Mouse (Mus musculus) liver, embryonic 15.5 days (tissue): ENCODE results near the gene Lcn4. TPM values are rescaled to one million over a fixed set of nuclear protein-coding genes. Genes with fewer than 3 reads are reported as not detected.
A peak's percentile ranks its signal among the peaks of the same experiment; 100 is the strongest.

Experiments
- ATAC-seq: fragments of 200-750 bp; cut with Nextera tagmentation; 2 replicates; pipeline ENCODE4 v1.8.0; 2017; ENCODE audit warnings: moderate number of reproducible peaks, mild to moderate bottlenecking, moderate library complexity; ENCODE audit not compliant: insufficient read depth
- H3K27ac ChIP-seq: fragments of 300-500 bp; sonication (generic); replicated peaks from 2 replicates; pipeline ENCODE4 v1.5.1; 2015; ENCODE audit warnings: mild to moderate bottlenecking, inconsistent platforms
- H3K27me3 ChIP-seq: fragments of 300-500 bp; sonication (generic); 2 replicates; pipeline ENCODE4 v1.6.1; 2015; ENCODE audit warnings: mild to moderate bottlenecking, inconsistent platforms
- H3K36me3 ChIP-seq: fragments of 300-500 bp; sonication (generic); replicated peaks from 2 replicates; pipeline ENCODE4 v1.6.1; 2015; ENCODE audit warnings: moderate library complexity, mild to moderate bottlenecking, inconsistent platforms
- H3K4me1 ChIP-seq: fragments of 300-500 bp; sonication (generic); replicated peaks from 2 replicates; pipeline ENCODE4 v1.6.1; 2015; ENCODE audit warnings: inconsistent platforms
- H3K4me2 ChIP-seq: fragments of 300-500 bp; sonication (generic); 2 replicates; pipeline ENCODE4 v1.6.1; 2015; ENCODE audit warnings: moderate library complexity, mild to moderate bottlenecking, inconsistent platforms
- H3K4me3 ChIP-seq: fragments of 300-500 bp; sonication (generic); replicated peaks from 2 replicates; pipeline ENCODE4 v1.5.1; 2015; ENCODE audit warnings: mild to moderate bottlenecking, inconsistent platforms
- H3K9ac ChIP-seq: fragments of 300-500 bp; sonication (generic); 2 replicates; pipeline ENCODE4 v1.6.1; 2015; ENCODE audit warnings: moderate library complexity, mild to moderate bottlenecking, inconsistent platforms
- H3K9me3 ChIP-seq: fragments of 300-500 bp; sonication (generic); replicated peaks from 2 replicates; pipeline ENCODE4 v1.6.1; 2016; ENCODE audit warnings: inconsistent platforms
- WGBS: fragments of 180-500 bp; shearing (Covaris S2); methylation state at CpG from one replicate; pipeline ENCODE4 v1.1.7; 2015; ENCODE audit warnings: mixed read lengths; ENCODE audit not compliant: insufficient replicate concordance; 5-methylcytosine and 5-hydroxymethylcytosine counted together
- polyA plus RNA-seq: library from polyadenylated mRNA; unstranded; fragments of >200 nt; fragmentation: Nextera tagmentation; extraction: Ambion mirVana; gene quantifications from 2 replicates; pipeline ENCODE4 v1.2.1, GENCODE M21; 2015

Gene Lcn4
- polyA plus RNA-seq, 1 experiment from 2014 or later: not detected

DNA sequence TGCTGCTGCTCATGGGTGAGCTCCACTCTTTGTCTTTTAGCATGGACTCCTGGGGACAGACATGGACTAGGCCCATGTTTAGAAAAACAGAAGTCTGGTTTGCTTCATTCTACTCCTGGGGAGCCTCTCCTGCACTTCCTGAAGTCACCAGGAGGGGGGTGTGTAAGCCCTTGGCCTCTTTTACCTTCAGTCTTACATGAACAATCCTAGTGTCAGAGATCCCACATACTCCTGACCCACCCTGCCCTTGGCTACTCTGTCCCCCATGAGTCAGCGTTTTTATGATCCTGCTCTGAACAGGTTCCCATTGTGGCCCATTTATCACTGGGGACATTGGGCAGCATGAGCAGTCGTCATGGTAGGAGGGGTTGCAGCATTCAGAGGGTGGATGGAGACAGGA, 27.1 kb downstream of the Lcn4 start:
- ATAC-seq: no peak
- 40% methylated on average over 2 of the region's 2 CpGs for WGBS
- Histone ChIP-seq H3K36me3 (no peaks in the 10 kb centered on the region), H3K4me1 (peaks cover 17% of the 10 kb centered on the region), H3K27me3 (no peaks in the 10 kb centered on the region), H3K4me2 (no peak overlapping the region), H3K4me3 (no peak overlapping the region), H3K9me3 (no peaks in the 10 kb centered on the region), H3K9ac (no peak overlapping the region), H3K27ac (no peak overlapping the region)

DNA sequence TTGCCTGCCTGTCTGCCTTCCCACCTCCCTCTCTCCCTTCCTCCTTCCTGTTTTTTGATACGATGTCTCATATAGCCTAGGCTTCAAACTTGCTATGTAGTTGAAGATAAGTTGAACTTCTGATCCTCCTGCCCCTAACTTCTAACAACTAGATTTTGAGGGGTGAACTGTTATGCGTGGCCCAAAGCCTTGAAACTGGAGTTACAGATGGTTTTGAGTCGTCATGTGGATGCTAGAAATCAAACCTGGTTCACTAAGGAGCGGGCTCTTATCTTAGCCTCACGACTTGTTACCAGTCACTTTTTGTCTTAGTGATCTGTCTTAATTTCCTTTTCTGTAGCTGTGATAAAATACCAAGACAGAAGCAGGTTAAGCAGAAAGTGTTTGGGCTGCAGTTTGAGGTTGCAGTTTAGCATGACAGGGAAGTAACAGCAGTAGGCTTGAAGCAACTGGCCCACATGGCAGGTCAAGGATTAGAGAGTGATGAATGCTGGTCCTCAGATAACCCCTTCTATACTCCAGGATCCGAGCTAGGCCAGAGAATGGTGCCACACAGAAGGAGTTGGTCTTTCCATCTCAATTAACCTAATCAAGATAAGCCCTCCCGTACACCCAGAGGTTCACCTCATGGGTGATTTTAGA, 30.0 kb downstream of the Lcn4 start:
- ATAC-seq: no peak
- H3K4me1 ChIP-seq: peaks cover 35% of the 10 kb centered on the region
- H3K27me3 ChIP-seq: no peaks in the 10 kb centered on the region
- no peak overlapping the region for H3K4me2 ChIP-seq
- H3K9ac ChIP-seq: no peak overlapping the region
- H3K36me3 ChIP-seq: peaks cover 27% of the 10 kb centered on the region
- no peak overlapping the region for H3K4me3 ChIP-seq
- H3K27ac ChIP-seq: no peak overlapping the region
- WGBS: 26% methylated on average over 7 of the region's 7 CpGs
- no peaks in the 10 kb centered on the region for H3K9me3 ChIP-seq

DNA sequence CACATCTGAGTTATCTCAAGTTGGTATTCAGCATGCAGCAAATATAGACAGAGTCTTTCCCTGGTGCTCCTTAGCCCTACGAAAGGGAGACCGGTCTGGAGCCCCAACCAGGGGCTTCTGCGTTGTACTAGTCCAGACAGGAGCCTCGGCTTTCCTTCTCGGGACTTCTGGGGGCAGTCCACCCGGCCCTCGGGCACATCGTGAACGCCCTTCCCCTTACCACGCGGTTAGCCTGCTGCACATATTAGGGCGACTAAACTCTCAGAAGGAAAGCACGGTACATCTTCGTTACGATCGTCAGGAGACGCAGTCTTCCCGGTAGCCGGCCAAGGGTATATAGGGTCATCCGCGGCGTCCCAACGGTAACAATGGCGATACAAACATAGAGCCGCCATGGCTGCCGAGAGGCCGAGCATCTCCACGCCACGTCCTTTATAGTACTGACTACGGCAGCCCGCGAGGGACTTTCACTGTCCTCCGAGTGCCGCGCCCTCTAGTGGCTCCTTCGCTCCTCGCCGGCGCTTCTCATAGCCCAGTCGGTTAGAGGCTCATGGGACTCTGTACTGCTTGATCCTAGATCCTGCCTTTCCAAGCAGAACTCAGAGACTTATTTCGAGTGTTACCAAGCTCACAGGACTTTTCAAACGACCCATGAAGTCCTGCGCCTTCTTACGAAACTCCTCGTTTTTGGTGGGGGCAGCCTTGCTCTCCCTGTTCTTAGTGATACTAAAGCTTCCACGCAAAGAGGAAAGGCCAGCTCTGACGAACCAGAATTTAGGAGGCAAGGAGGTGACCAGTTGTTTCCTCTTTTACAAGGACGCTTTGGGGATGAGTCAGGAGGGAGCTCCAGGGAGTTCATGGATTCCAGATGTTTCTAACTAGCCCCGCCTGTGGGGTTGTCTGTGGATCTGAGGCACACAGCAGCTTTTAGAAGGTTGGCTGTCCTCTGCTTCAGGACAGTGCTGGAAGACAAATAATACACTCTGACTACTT, 30.9 kb downstream of the Lcn4 start:
- WGBS: 3% methylated on average over 49 of the region's 49 CpGs
- ATAC-seq: peak; percentile 70
- Histone ChIP-seq H3K27me3 (no peaks in the 10 kb centered on the region), H3K36me3 (peaks cover 37% of the 10 kb centered on the region), H3K9ac (peak overlapping the region; percentile 75), H3K4me1 (peaks cover 35% of the 10 kb centered on the region), H3K9me3 (no peaks in the 10 kb centered on the region), H3K27ac (peak overlapping the region; percentile 56; the same call in 1 of the 2 replicates), H3K4me2 (peak overlapping the region; percentile 83), H3K4me3 (peak overlapping the region; percentile 76)

DNA sequence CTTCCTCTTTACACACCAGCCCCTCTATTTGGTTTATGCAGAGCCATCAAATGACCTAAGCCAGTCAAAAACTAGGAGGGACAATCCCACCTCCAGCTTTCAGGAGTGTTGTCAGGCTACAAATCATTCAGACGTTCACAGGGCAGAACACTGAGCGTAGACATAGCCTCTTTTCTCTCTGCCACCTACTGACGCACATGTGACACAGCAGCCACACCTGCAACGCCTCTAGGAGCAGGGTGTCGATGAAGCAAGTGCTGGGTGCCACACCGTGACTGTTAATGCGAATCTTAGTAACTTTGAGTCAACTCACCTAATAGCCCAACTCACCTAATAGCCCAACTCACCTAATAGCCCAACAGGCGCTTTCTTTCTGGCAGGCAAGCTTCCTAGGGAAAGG, 32.0 kb downstream of the Lcn4 start:
- Histone ChIP-seq H3K4me3 (peak overlapping the region; percentile 76), H3K4me2 (peak overlapping the region; percentile 83), H3K9me3 (no peaks in the 10 kb centered on the region), H3K9ac (peak overlapping the region; percentile 75), H3K36me3 (peaks cover 46% of the 10 kb centered on the region), H3K4me1 (peaks cover 41% of the 10 kb centered on the region), H3K27ac (peak overlapping the region; percentile 53; the same call in 1 of the 2 replicates), H3K27me3 (no peaks in the 10 kb centered on the region)
- WGBS: 2% methylated on average over 8 of the region's 8 CpGs
- ATAC-seq: peak; percentile 39; the same call in 1 of the 2 replicates

DNA sequence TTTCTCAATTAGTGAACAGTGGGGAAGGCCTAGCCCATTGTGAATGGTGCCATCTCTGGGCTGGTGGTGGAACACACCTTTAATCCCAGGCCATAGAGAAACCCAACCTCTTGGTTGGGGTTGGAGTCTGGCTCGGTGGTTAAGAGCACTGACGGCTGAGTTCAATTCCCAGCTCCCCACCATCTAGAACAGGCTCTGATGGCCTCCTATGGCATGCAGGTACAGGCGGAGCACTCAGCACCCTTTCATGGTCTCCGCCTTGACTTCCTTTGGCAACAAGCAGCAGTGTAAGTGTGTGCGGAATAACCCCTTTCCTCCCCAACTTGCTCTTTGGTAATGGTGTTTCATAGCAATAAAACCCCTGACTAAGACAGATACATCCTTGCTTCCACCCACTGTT, 32.5 kb downstream of the Lcn4 start:
- peak overlapping the region; percentile 83 for H3K4me2 ChIP-seq
- H3K4me3 ChIP-seq: peak overlapping the region; percentile 76
- ATAC-seq: no peak
- peaks cover 41% of the 10 kb centered on the region for H3K4me1 ChIP-seq
- H3K27ac ChIP-seq: peak overlapping the region; percentile 53; the same call in 1 of the 2 replicates
- no peaks in the 10 kb centered on the region for H3K27me3 ChIP-seq
- 27% methylated on average over 5 of the region's 5 CpGs for WGBS
- no peaks in the 10 kb centered on the region for H3K9me3 ChIP-seq
- peak overlapping the region; percentile 75 for H3K9ac ChIP-seq
- H3K36me3 ChIP-seq: peaks cover 46% of the 10 kb centered on the region

DNA sequence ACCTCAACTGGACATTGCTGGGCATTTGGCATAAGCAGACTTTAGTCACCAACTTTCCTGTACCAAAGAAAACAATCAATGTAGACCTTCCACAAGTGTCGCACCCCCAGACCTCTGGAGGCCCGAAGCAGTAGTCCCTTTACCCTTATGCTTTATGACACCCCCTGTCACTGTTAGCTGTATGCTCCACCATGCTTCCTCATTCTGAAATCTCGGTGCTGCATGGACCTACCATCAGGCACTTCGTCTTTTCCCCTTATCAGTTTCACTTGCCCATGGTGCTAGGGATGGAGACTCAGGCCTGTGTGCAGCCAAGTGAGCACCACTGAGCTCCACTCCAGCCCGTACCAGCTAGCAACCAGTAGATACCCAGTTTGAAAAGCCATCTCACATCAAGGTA, 33.0 kb downstream of the Lcn4 start:
- Histone ChIP-seq H3K27ac (no peak overlapping the region), H3K36me3 (peaks cover 46% of the 10 kb centered on the region), H3K4me1 (peaks cover 41% of the 10 kb centered on the region), H3K4me2 (peak overlapping the region; percentile 83), H3K9me3 (no peaks in the 10 kb centered on the region), H3K9ac (peak overlapping the region; percentile 75; the same call in 1 of the 2 replicates), H3K27me3 (no peaks in the 10 kb centered on the region), H3K4me3 (peak overlapping the region; percentile 76)
- ATAC-seq: no peak
- WGBS: 46% methylated on average over 5 of the region's 5 CpGs

DNA sequence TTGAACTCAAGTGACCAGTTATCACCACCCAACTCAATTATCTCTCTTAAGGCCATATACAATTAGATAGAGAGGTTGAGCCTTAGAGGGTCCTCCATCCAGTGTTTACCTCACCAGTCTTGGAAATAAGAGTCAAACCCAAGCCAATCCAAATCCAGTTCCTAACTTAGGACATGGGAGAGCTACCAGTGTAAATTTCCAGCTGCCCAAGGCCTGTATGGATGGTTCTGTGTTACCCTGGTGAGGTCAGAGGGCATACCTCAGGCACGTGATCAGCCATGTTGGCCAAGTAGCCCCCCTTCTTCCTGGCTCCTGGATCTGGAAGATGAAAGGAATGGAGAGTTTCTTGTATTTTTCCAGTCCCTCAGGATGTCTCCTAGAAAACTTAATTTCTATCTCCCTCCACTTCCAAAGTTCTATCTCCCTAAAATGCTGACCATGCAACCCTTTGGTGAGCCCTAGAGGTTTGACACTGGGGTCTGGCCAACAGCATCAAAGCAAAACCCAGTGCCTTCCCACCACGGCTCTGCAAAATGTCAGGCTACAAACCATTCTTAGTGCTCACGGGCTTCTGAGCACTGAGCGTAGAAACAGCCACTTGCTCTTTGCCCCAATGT, 33.7 kb downstream of the Lcn4 start:
- H3K27ac ChIP-seq: no peak overlapping the region
- 65% methylated on average over 4 of the region's 4 CpGs for WGBS
- no peaks in the 10 kb centered on the region for H3K9me3 ChIP-seq
- peak overlapping the region; percentile 83; the same call in 1 of the 2 replicates for H3K4me2 ChIP-seq
- no peak for ATAC-seq
- peaks cover 46% of the 10 kb centered on the region for H3K36me3 ChIP-seq
- peaks cover 41% of the 10 kb centered on the region for H3K4me1 ChIP-seq
- H3K4me3 ChIP-seq: no peak overlapping the region
- no peaks in the 10 kb centered on the region for H3K27me3 ChIP-seq
- no peak overlapping the region for H3K9ac ChIP-seq

DNA sequence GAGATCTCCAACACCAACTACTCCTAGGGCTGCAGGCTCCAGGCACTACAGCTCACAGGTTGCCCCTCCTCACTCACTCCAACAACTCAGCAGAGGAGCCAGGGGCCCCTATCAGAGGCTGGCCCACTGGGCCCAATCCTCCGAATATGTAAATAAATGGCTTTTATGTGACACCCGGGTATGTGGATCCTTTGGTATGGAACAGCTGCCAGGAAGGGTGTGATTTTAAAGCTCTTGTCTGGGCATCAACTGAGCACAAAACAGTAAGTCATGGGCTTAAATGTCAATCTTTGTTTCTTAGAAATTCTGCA, 34.8 kb downstream of the Lcn4 start:
- no peak overlapping the region for H3K4me3 ChIP-seq
- H3K36me3 ChIP-seq: peaks cover 46% of the 10 kb centered on the region
- 47% methylated on average over 2 of the region's 2 CpGs for WGBS
- H3K4me2 ChIP-seq: no peak overlapping the region
- no peaks in the 10 kb centered on the region for H3K27me3 ChIP-seq
- no peaks in the 10 kb centered on the region for H3K9me3 ChIP-seq
- peaks cover 41% of the 10 kb centered on the region for H3K4me1 ChIP-seq
- no peak for ATAC-seq
- H3K27ac ChIP-seq: no peak overlapping the region
- no peak overlapping the region for H3K9ac ChIP-seq

DNA sequence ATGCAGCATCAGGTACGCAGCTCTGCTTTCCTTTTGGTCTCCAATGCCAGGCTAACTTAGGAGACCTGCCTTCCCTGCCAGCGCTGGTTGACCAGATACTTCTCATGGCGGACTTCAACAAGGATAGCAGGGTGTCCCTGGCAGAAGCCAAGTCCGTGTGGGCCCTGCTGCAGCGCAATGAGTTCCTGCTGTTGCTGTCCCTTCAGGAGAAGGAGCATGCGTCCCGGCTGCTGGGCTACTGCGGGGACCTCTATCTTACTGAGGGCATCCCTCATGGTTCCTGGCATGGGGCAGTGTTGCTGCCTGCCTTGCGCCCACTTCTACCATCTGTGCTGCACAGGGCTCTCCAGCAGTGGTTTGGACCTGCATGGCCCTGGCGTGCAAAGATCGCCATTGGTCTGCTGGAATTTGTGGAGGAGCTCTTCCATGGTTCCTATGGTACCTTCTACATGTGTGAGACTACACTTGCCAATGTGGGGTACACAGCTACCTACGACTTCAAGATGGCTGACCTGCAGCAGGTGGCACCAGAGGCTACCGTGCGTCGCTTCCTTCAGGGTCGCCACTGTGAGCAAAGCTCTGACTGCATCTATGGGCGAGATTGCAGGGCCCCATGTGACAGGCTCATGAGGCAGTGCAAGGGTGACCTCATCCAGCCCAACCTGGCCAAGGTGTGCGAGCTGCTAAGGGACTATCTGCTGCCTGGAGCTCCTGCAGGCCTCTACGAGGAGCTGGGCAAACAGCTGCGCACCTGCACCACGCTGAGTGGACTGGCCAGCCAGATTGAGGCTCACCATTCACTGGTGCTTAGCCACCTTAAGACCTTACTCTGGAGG, 35.4 kb downstream of the Lcn4 start:
- 60% methylated on average over 21 of the region's 21 CpGs for WGBS
- Histone ChIP-seq H3K4me3 (no peak overlapping the region), H3K9me3 (no peaks in the 10 kb centered on the region), H3K27me3 (no peaks in the 10 kb centered on the region), H3K27ac (no peak overlapping the region), H3K9ac (no peak overlapping the region), H3K4me1 (peaks cover 38% of the 10 kb centered on the region), H3K4me2 (no peak overlapping the region), H3K36me3 (peaks cover 46% of the 10 kb centered on the region)
- ATAC-seq: no peak

DNA sequence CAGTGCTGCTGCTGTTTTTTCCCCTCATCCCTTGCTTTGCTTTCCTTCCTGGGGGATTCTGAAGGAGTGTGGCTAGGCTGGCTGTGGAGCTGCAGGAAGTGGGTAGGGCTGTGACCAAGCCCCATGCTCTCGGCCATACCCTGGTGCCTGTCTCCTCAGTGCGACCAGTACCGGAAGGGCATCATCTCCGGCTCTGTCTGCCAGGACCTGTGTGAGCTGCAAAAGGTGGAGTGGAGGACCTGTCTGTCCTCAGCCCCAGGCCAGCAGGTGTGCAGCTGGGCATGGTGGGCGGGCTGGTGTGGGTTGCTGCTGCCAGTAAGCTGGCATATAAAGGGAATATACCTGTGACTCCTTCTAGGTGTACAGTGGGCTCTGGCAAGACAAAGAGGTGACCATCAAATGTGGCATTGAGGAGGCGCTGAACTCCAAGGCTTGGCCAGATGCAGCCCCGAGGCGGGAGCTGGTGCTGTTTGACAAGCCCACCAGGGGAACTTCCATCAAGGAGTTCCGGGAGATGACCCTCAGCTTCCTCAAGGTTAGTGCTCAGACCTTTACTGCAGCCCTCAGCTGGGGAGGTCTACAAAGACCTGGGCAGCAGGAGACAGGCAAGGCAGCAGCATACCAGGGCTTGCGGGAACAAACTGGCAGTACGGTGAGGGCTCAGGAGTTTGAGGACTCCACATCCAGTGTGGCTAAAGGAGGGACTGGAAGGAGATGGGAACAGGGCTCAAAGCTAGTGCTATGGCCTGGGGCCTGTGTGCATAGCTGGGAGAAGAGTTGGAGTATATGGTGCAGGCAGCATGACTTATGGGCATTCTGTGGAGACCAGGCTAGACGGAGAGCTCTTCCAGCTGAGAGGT, 36.2 kb downstream of the Lcn4 start:
- Histone ChIP-seq H3K27ac (no peak overlapping the region), H3K9ac (no peak overlapping the region), H3K9me3 (no peaks in the 10 kb centered on the region), H3K4me3 (no peak overlapping the region), H3K4me2 (no peak overlapping the region), H3K36me3 (peaks cover 46% of the 10 kb centered on the region), H3K4me1 (peaks cover 33% of the 10 kb centered on the region), H3K27me3 (peaks cover under 1% of the 10 kb centered on the region; the same call in 1 of the 2 replicates)
- ATAC-seq: no peak
- WGBS: 43% methylated on average over 12 of the region's 12 CpGs
